Mouse (Mus musculus) embryonic fibroblast, embryonic 13.5 days (primary cell): ENCODE results near the gene Lamc2.

Experiments
- CTCF ChIP-seq: IDR thresholded peaks from 2 replicates; pipeline ENCODE4 v1.5.1; 2011; ENCODE audit warnings: mild to moderate bottlenecking, control low read depth, low read length, moderate library complexity, borderline replicate concordance; ENCODE audit not compliant: insufficient read depth
- POLR2A ChIP-seq: IDR thresholded peaks from 2 replicates; pipeline ENCODE4 v1.6.1; 2011; ENCODE audit warnings: low read depth, mild to moderate bottlenecking, control low read depth, low read length, moderate library complexity

DNA sequence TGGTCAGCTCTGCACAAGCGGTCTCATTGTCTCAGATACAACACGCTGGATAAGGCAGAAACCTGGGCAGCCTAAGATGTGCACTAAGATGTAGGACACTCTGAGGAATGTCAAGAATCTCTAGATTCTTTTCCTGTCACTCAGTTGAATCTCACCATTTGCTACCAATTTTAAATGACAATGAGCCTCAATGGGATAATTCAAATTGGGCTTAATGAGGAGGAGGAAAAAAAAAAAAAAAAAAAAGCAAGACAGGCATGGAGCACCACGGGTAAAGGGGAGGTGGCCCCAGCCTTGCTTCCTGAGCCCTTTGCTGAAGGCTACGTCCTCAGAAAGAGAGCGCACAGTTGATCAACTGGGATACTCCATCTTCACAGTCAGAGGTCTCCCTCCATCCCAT, 93.1 kb downstream of the Lamc2 start:
- TF ChIP-seq POLR2A: no peak
- TF ChIP-seq CTCF: no peak
